ENCODE assay signal across 8 mouse cellular contexts in the genomic region with DNA sequence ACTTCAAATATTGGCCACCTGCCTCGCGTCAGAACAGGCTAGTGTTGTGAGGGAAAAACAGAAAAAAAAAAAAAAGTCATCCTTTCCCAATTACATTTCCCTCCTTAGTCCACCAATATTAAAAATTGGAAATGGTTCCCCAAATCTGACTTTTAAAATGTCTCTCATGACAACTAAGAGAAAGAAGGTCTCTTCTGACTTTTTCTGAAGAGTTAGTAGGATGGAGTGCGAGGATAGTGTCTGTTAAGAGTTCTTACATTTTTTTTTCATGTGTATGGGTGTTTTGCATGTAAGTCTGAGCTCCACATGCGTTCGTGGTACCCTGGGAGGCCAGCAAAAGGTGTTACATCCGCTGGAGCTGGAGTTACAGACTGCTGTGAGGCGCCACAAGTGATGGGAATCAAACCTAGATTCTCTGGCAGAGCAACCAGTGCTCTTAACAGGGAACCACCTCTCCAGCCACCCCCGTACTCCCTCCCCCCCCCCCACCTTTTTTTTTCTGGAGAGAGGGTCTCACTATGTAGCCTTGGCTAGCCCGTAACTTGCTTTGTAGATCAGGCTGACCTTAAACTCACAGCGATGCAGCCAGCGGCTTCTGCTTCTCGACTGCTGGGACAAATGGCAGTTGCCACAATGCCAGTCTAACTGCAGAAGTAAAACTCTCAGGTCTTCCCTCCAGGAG. TPM values are rescaled to one million over a fixed set of nuclear protein-coding genes. Genes with fewer than 3 reads are reported as not detected.
A peak's percentile ranks its signal among the peaks of the same experiment; 100 is the strongest.
DNase-seq lines count a peak whose midpoint lies in the region; ATAC-seq and TF ChIP-seq lines count a peak whose summit lies in the region.

No protein-coding gene starts in this region.

- no peak for ATAC-seq in embryonic facial prominence, embryonic 14.5 days (ENCODE audit: low read depth)
- peak; percentile 44 for ATAC-seq in inflammation-experienced regulatory T-cells, adult 6 months

- TF ChIP-seq EP300 in heart, adult 2 months (IDR thresholded peaks at IDR 0.05; ENCODE audit: insufficient read depth, low read depth, low read length), result 0 out of 2 replicates have a peak, but pooled peaks have one; percentile 25

- peaks cover 6% of the 10 kb centered on the region for H3K79me2 ChIP-seq in heart, adult 2 months (replicated peaks; ENCODE audit: control insufficient read depth, insufficient read depth, low read length)

- H3K9me3 ChIP-seq in E14TG2a.4 (ENCODE audit: low read length), result no peaks in the 10 kb centered on the region
- no peaks in the 10 kb centered on the region for H3K9me3 ChIP-seq in embryonic facial prominence, embryonic 14.5 days (ENCODE audit: control insufficient read depth, low read length)

- intact Hi-C loops in heart, adult 2 months (cut with DNase I), result loop anchor here (2.0 to 5.0 kb wide), 4 partner anchors 51 to 154 kb away; a partner anchor contains a TSS

- no peaks in the 10 kb centered on the region for H3K27me3 ChIP-seq in heart, adult 2 months (ENCODE audit: control insufficient read depth, insufficient read depth, low read length)
- peaks cover 17% of the 10 kb centered on the region for H3K27me3 ChIP-seq in E14TG2a.4 (ENCODE audit: insufficient read depth, low read length)
- no peaks in the 10 kb centered on the region for H3K27me3 ChIP-seq in embryonic facial prominence, embryonic 14.5 days (replicated peaks; ENCODE audit: control insufficient read depth, insufficient read depth, low read length)

- H3K4me2 ChIP-seq in embryonic facial prominence, embryonic 14.5 days (ENCODE audit: low read depth, low read length), result peak overlapping the region; percentile 80

- H3K27ac ChIP-seq in heart, adult 2 months, result peak overlapping the region; percentile 87
- H3K27ac ChIP-seq in embryonic facial prominence, embryonic 14.5 days (replicated peaks; ENCODE audit: low read depth, low read length), result peak overlapping the region; percentile 93

- H3K9ac ChIP-seq in heart, adult 2 months (ENCODE audit: low read depth, low read length), result peak overlapping the region; percentile 46
- H3K9ac ChIP-seq in embryonic facial prominence, embryonic 14.5 days (ENCODE audit: low read depth, low read length), result peak overlapping the region; percentile 77

- no peak for TF ChIP-seq POLR2A in heart, adult 2 months (IDR thresholded peaks at IDR 0.05; ENCODE audit: insufficient read depth, low read depth, low read length)

- no peak; the same call in 1 of the 2 replicates for TF ChIP-seq CTCF in heart, adult 2 months (IDR thresholded peaks at IDR 0.05)
- no peak for TF ChIP-seq CTCF in E14TG2a.4 (conservative IDR thresholded peaks at IDR 0.05; ENCODE audit: low read length)

- peak; percentile 18 to 29 for DNase-seq in heart, adult 2 months
- no peak for DNase-seq in heart, postnatal 4 days
- peak; percentile 37 for DNase-seq in embryonic facial prominence, embryonic 14.5 days (ENCODE audit: low spot score)
- DNase-seq in mesoderm, embryonic 11.5 days (ENCODE audit: low read depth, low spot score), result peak; percentile 28
- DNase-seq in thymus, postnatal 10 days (ENCODE audit: low spot score in 2 of 2), result peak; percentile 18 to 42
- DNase-seq in urinary bladder, postnatal 10 days (ENCODE audit: low spot score), result no peak

- no peaks in the 10 kb centered on the region for H3K36me3 ChIP-seq in heart, adult 2 months (ENCODE audit: control insufficient read depth, insufficient read depth, low read length)
- H3K36me3 ChIP-seq in E14TG2a.4 (ENCODE audit: insufficient read depth, low read length), result peaks cover 27% of the 10 kb centered on the region
- peaks cover 15% of the 10 kb centered on the region for H3K36me3 ChIP-seq in embryonic facial prominence, embryonic 14.5 days (ENCODE audit: control insufficient read depth, insufficient read depth, low read length)

- under 1% methylated on average over 12 of the region's 12 CpGs for WGBS in heart, adult 2 months
- WGBS in embryonic facial prominence, embryonic 14.5 days, result 0% methylated on average over 11 of the region's 12 CpGs

- H3K4me3 ChIP-seq in heart, adult 2 months, result peak overlapping the region; percentile 95
- peak overlapping the region; percentile 97 for H3K4me3 ChIP-seq in E14TG2a.4 (replicated peaks; ENCODE audit: low read length)
- H3K4me3 ChIP-seq in embryonic facial prominence, embryonic 14.5 days (ENCODE audit: low read depth, low read length), result peak overlapping the region; percentile 94

- H3K4me1 ChIP-seq in heart, adult 2 months (ENCODE audit: control insufficient read depth, insufficient read depth, low read length), result peaks cover 2% of the 10 kb centered on the region
- peaks cover 44% of the 10 kb centered on the region for H3K4me1 ChIP-seq in E14TG2a.4 (replicated peaks; ENCODE audit: low read depth, low read length)
- H3K4me1 ChIP-seq in embryonic facial prominence, embryonic 14.5 days (ENCODE audit: control insufficient read depth, insufficient read depth, low read length), result peaks cover 15% of the 10 kb centered on the region

RNA-seq across cellular contexts. Expression of a gene that starts 0.8 kb away (rescaled TPM):
- total RNA-seq in heart, adult 2 months (2021), result 10 to 100 TPM; 51.6 to 76.4 TPM
- 64.4 and 90.1 TPM in 2 replicates for polyA plus RNA-seq in heart, adult 2 months (2012; rRNA removed)
- total RNA-seq in heart, postnatal 4 days (2021), result 10 to 100 TPM; 54.2 to 59.2 TPM
- 14.2 and 15.9 TPM in 2 replicates for polyA plus RNA-seq in embryonic facial prominence, embryonic 14.5 days (2014; fragmentation: Nextera tagmentation; extraction: Ambion mirVana)
- polyA plus RNA-seq in inflammation-experienced regulatory T-cells, adult 6 months (2017; shearing (Covaris generic)), result 1 to 10 TPM; 1.9 to 5.0 (median 3.8) TPM

RNA-seq across cellular contexts. Expression of a gene that starts 1.3 kb away (rescaled TPM):
- 10 to 100 TPM; 21.5 to 21.6 TPM for total RNA-seq in heart, adult 2 months (2021)
- polyA plus RNA-seq in heart, adult 2 months (2012; rRNA removed), result 12.5 and 13.2 TPM in 2 replicates
- 10 to 100 TPM; 28.5 to 29.3 TPM for total RNA-seq in heart, postnatal 4 days (2021)
- polyA plus RNA-seq in embryonic facial prominence, embryonic 14.5 days (2014; fragmentation: Nextera tagmentation; extraction: Ambion mirVana), result 56.6 and 57.9 TPM in 2 replicates
- 10 to 100 TPM; 39.7 to 54.3 (median 42.1) TPM for polyA plus RNA-seq in inflammation-experienced regulatory T-cells, adult 6 months (2017; shearing (Covaris generic))

RNA-seq across cellular contexts. Expression of a gene that starts 52.1 kb away (rescaled TPM):
- total RNA-seq in heart, adult 2 months (2021), result 10 to 100 TPM; 14.7 to 19.4 TPM
- polyA plus RNA-seq in heart, adult 2 months (2012; rRNA removed), result 5.3 and 10.1 TPM in 2 replicates
- 10 to 100 TPM; 20.7 to 21.9 TPM for total RNA-seq in heart, postnatal 4 days (2021)
- 5.9 and 6.7 TPM in 2 replicates for polyA plus RNA-seq in embryonic facial prominence, embryonic 14.5 days (2014; fragmentation: Nextera tagmentation; extraction: Ambion mirVana)
- 1 to 10 TPM in 1 of 3 experiments, under 1 TPM in 2; 0.77 to 1.2 (median 0.86) TPM for polyA plus RNA-seq in inflammation-experienced regulatory T-cells, adult 6 months (2017; shearing (Covaris generic))

Comparison
In these comparisons a context has a peak if more than half of its experiments do, and no peak if none do; other contexts are left out.
1. DNase-seq: peak in heart, adult 2 months (2 of 2), embryonic facial prominence, embryonic 14.5 days (single experiment), mesoderm, embryonic 11.5 days (single experiment) and thymus, postnatal 10 days (2 of 2); none in heart, postnatal 4 days (single experiment) and urinary bladder, postnatal 10 days (single experiment).
2. Peak in every context shown above with its lines, with median percentiles within 50 percentile points of each other: H3K4me3 ChIP-seq.